Mouse (Mus musculus) monocyte, adult 59 days (primary cell): ENCODE measurements around the gene Rhox12. TPM values are rescaled to one million over a fixed set of nuclear protein-coding genes. Genes with fewer than 3 reads are reported as not detected.

Source experiments
- total RNA-seq, 2 experiments: library from RNA; stranded (reverse); gene quantifications; one replicate each; pipeline ENCODE4 v1.2.4; 2023

Gene Rhox12
- not detected for total RNA-seq

DNA sequence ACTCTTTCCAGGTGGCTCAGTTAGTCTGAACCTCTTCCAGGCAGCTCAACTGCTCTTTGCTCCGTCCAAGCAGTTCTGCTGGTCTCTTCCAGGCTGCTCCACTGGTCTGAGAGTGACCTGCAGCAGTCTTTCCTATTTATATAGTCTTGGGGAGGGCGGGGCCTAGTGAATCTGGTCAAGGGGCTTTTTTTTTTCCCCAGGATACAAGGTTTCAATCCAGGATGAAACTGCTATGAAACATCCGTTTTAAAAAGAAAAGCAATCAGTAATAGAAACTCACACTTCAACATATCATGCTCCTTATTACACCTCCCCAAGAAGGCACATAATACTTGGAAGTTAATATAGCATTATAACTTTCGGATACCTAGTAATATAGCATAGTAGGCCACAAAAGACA is at the start of gene Rhox12:
Rhox12 (minus strand) TSS at position 101 of the 400 bp plus-strand sequence.

DNA sequence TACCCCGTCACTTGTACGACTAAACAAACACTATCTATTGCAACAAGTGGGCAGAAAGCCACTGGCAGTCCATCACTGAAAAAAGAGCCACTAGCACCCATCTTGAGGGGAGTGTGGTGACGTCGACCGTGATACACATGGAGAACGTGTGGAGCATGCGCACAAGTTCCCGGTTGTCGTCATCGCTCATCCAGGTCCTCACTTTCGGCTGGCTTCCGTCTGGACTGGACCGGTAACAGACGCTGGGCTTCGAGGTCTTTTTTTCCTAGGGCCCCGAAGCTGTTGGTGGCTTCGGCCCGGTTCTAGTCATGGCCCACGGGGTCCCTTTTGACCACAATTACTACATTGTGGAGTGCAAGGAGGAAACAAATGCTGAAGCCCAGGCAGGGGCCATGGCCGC is 10.3 kb upstream of the Rhox12 start, which contains the start of gene Rhox13:
Rhox13 (plus strand) TSS at position 238 of the 400 bp plus-strand sequence.

DNA sequence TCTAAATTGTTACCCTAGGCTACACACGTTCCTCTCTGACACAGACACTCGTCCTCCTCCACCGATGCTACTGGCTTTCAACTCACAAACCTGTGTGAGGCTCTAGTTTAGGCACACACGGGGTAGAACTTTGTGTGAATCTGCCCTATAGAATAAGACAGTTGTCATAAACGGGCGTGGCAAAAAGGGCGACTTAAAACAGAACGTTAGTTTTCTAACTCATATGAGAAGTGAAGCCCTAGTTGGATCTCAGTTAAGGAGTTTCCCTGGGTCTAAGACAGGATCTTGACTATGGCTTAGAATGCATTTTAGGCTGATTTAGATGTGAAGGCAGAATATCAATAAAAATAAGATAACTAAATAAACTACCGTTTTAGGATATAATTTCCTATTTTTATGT is 25.7 kb downstream of the Rhox12 start, which contains the start of gene Rhox11:
Rhox11 (minus strand) TSS at position 101 of the 400 bp plus-strand sequence.

DNA sequence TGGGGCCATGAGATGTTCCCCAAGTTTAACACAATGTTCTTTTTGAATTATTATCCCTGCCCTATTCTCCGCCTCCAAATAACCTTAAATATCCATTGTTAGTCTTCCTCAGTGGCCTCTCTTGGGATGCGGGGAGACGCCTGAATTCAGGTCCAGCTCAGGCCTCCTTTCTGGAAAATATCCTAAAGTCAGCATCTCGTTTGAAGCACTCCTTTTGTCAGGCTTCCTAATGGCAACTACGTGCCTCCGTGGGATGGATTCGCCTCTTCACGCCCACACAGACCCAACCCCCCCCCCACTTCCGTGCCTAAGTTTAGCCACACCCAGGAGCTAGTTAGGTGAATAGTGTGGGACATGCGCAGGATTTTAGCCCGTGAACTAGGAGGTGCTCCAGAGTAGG is 44.5 kb downstream of the Rhox12 start, which contains the start of gene Rhox10:
Rhox10 (plus strand) TSS at position 301 of the 400 bp plus-strand sequence.

Other genes with a start within 250 kb of the Rhox12 start
- not detected for gene Rhox8, start 232.0 kb downstream of the Rhox12 start, total RNA-seq
- gene Rhox7b, start 213.7 kb downstream of the Rhox12 start, total RNA-seq = not detected
- not detected for gene Rhox9, start 209.1 kb downstream of the Rhox12 start, total RNA-seq
- gene Btg1-ps1, start 92.1 kb downstream of the Rhox12 start, total RNA-seq = not detected
- gene Btg1-ps2, start 67.8 kb downstream of the Rhox12 start, total RNA-seq = not detected
- not detected for gene Rhox10, start 44.4 kb downstream of the Rhox12 start, total RNA-seq
- not detected for gene Rhox11, start 25.8 kb downstream of the Rhox12 start, total RNA-seq
- gene Rhox13, start 10.3 kb upstream of the Rhox12 start, total RNA-seq = not detected
- gene Zbtb33, start 78.9 kb upstream of the Rhox12 start, total RNA-seq = 10 to 100 TPM; 21.4 to 25.3 TPM
- gene Tmem255a, start 141.5 kb upstream of the Rhox12 start, total RNA-seq = under 1 TPM in 1 of 2 experiments, not detected in 1; 0.30 TPM
- gene Atp1b4, start 205.3 kb upstream of the Rhox12 start, total RNA-seq = not detected